8 mouse cellular contexts compared by ENCODE assay signal in the genomic region with DNA sequence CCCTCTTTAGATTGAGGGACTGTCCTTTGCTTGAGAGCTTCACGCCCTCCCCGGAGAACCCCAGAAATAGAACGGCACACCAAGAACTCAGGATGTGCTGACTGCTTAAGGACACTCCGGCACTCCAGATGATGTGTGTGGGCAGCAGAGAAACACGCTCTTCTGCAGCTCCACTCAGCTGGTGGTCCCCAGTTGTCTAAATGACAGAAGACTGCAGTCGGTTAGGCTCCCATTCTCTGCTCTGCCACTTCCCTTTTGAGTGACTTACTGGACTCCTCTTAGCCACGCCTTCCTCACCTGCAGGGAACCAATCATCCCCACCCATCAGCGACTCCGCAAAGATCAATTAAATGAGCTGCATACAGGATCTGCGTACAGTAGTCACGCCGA. TPM values are rescaled to one million over a fixed set of nuclear protein-coding genes. Genes with fewer than 3 reads are reported as not detected.
DNase-seq lines count a peak whose midpoint lies in the region; ATAC-seq and TF ChIP-seq lines count a peak whose summit lies in the region.

No protein-coding gene starts in this region.

- H3K36me3 ChIP-seq in forebrain, embryonic 13.5 days (ENCODE audit: poor library complexity, severe bottlenecking), result no peaks in the 10 kb centered on the region
- H3K36me3 ChIP-seq in forebrain, postnatal 0 days (ENCODE audit: insufficient read depth), result no peaks in the 10 kb centered on the region
- no peaks in the 10 kb centered on the region for H3K36me3 ChIP-seq in stomach, postnatal 0 days (ENCODE audit: control insufficient read depth, insufficient read depth, low read length)

- no peaks in the 10 kb centered on the region for H3K9me3 ChIP-seq in forebrain, embryonic 13.5 days (replicated peaks)
- no peaks in the 10 kb centered on the region for H3K9me3 ChIP-seq in forebrain, postnatal 0 days (ENCODE audit: low read length)
- no peaks in the 10 kb centered on the region for H3K9me3 ChIP-seq in stomach, postnatal 0 days (ENCODE audit: control insufficient read depth, low read length)

- H3K4me1 ChIP-seq in forebrain, embryonic 13.5 days, result peaks cover 4% of the 10 kb centered on the region
- H3K4me1 ChIP-seq in forebrain, postnatal 0 days (ENCODE audit: insufficient read depth), result no peaks in the 10 kb centered on the region
- H3K4me1 ChIP-seq in stomach, postnatal 0 days (replicated peaks; ENCODE audit: control insufficient read depth, insufficient read depth), result no peaks in the 10 kb centered on the region

- no peak overlapping the region for H3K9ac ChIP-seq in forebrain, embryonic 13.5 days
- no peak overlapping the region for H3K9ac ChIP-seq in forebrain, postnatal 0 days
- H3K9ac ChIP-seq in stomach, postnatal 0 days (ENCODE audit: low read length), result no peak overlapping the region

- no peak for ATAC-seq in forebrain, embryonic 13.5 days
- no peak for ATAC-seq in forebrain, postnatal 0 days
- no peak for ATAC-seq in stomach, postnatal 0 days (ENCODE audit: low FRiP score, low TSS enrichment)

- WGBS in forebrain, embryonic 13.5 days, result 34% methylated on average over 12 of the region's 12 CpGs
- 41% methylated on average over 12 of the region's 12 CpGs for WGBS in forebrain, postnatal 0 days
- WGBS in stomach, postnatal 0 days, result 42% methylated on average over 12 of the region's 12 CpGs

- no peak overlapping the region for H3K27ac ChIP-seq in forebrain, embryonic 13.5 days
- no peak overlapping the region for H3K27ac ChIP-seq in forebrain, postnatal 0 days (ENCODE audit: low read depth, low read length)
- H3K27ac ChIP-seq in stomach, postnatal 0 days (replicated peaks), result peak overlapping the region; percentile 63; the same call in 1 of the 2 replicates

- TF ChIP-seq CTCF in forebrain, postnatal 0 days (IDR thresholded peaks at IDR 0.05; ENCODE audit: low read depth), result no peak
- TF ChIP-seq CTCF in stomach, postnatal 0 days (IDR thresholded peaks at IDR 0.05; ENCODE audit: low read depth), result no peak

- H3K27me3 ChIP-seq in forebrain, embryonic 13.5 days, result peaks cover 4% of the 10 kb centered on the region; the same call in 1 of the 2 replicates
- no peaks in the 10 kb centered on the region for H3K27me3 ChIP-seq in forebrain, postnatal 0 days (ENCODE audit: insufficient read depth, low read length)
- H3K27me3 ChIP-seq in stomach, postnatal 0 days (ENCODE audit: control insufficient read depth, insufficient read depth, low read length), result no peaks in the 10 kb centered on the region

- no peak overlapping the region for H3K4me3 ChIP-seq in forebrain, embryonic 13.5 days
- H3K4me3 ChIP-seq in forebrain, postnatal 0 days (ENCODE audit: low read depth, low read length), result no peak overlapping the region
- no peak overlapping the region for H3K4me3 ChIP-seq in stomach, postnatal 0 days (ENCODE audit: low read depth, low read length)

- DNase-seq in forebrain, postnatal 0 days, result no peak
- DNase-seq in retina, postnatal 1 day, result peak; percentile 45
- no peak for DNase-seq in retina, embryonic 14.5 days (ENCODE audit: low spot score)
- DNase-seq in liver, result peak; percentile 26
- peak; percentile 34 for DNase-seq in stomach, postnatal 0 days (ENCODE audit: low spot score)
- no peak for DNase-seq in kidney, adult 9 months
- DNase-seq in thymus, postnatal 4 days, result no peak

- peak overlapping the region; percentile 39 for H3K4me2 ChIP-seq in forebrain, embryonic 13.5 days
- H3K4me2 ChIP-seq in forebrain, postnatal 0 days (ENCODE audit: low read depth), result no peak overlapping the region
- H3K4me2 ChIP-seq in stomach, postnatal 0 days (replicated peaks; ENCODE audit: low read depth), result peak overlapping the region; percentile 32

- no peak for TF ChIP-seq EP300 in stomach, postnatal 0 days (optimal IDR thresholded peaks at IDR 0.05)

RNA-seq across cellular contexts. Expression of a gene that starts 18.9 kb away (rescaled TPM):
- 13.5 and 16.7 TPM in 2 replicates for polyA plus RNA-seq in forebrain, embryonic 13.5 days (2015; fragmentation: Nextera tagmentation; extraction: Ambion mirVana)
- total RNA-seq in forebrain, postnatal 0 days (2014; rRNA removed), result 12.7 and 16.5 TPM in 2 replicates
- polyA plus RNA-seq in forebrain, postnatal 0 days (2015; fragmentation: Nextera tagmentation; extraction: Ambion mirVana), result 25.5 and 30.6 TPM in 2 replicates
- 162 and 173 TPM in 2 replicates for polyA plus RNA-seq in stomach, postnatal 0 days (2015; fragmentation: Nextera tagmentation; extraction: Ambion mirVana)

RNA-seq across cellular contexts. Expression of a gene that starts 46.1 kb away (rescaled TPM):
- polyA plus RNA-seq in forebrain, embryonic 13.5 days (2015; fragmentation: Nextera tagmentation; extraction: Ambion mirVana), result 0.09 and 0.30 TPM in 2 replicates
- total RNA-seq in forebrain, postnatal 0 days (2014; rRNA removed), result 0.14 and 1.5 TPM in 2 replicates
- polyA plus RNA-seq in forebrain, postnatal 0 days (2015; fragmentation: Nextera tagmentation; extraction: Ambion mirVana), result 0.51 and 0.65 TPM in 2 replicates
- polyA plus RNA-seq in stomach, postnatal 0 days (2015; fragmentation: Nextera tagmentation; extraction: Ambion mirVana), result 8.6 and 10.9 TPM in 2 replicates

Comparison
In these comparisons a context has a peak if more than half of its experiments do, and no peak if none do; other contexts are left out.
1. DNase-seq: peak in retina, postnatal 1 day (single experiment), liver (single experiment) and stomach, postnatal 0 days (single experiment); none in forebrain, postnatal 0 days (single experiment), retina, embryonic 14.5 days (single experiment), kidney, adult 9 months (single experiment) and thymus, postnatal 4 days (single experiment).